Mouse (Mus musculus) embryonic fibroblast, embryonic 13.5 days (primary cell): ENCODE results near the gene Tgfbrap1.

Source experiments
- CTCF ChIP-seq: IDR thresholded peaks from 2 replicates; pipeline ENCODE4 v1.5.1; 2011; ENCODE audit warnings: mild to moderate bottlenecking, control low read depth, low read length, moderate library complexity, borderline replicate concordance; ENCODE audit not compliant: insufficient read depth
- POLR2A ChIP-seq: IDR thresholded peaks from 2 replicates; pipeline ENCODE4 v1.6.1; 2011; ENCODE audit warnings: low read depth, mild to moderate bottlenecking, control low read depth, low read length, moderate library complexity

- TF ChIP-seq CTCF, result no peak
- TF ChIP-seq POLR2A, result no peak
These were observed 15.5 kb downstream of the Tgfbrap1 start for GRCm38 (mm10) chr1:43082946-43083345.
